Mouse (Mus musculus) cerebellum, adult 2 months (tissue): ENCODE data around the gene Crat. TPM values are rescaled to one million over a fixed set of nuclear protein-coding genes. Genes with fewer than 3 reads are reported as not detected.

Experiments
- DNase-seq, 2 experiments: peaks; one replicate each; pipeline ENCODE4 v3.0.0; 2021
- H3K27ac ChIP-seq: fragments of 200-500 bp; 2 replicates; pipeline ENCODE4 v1.5.1; 2012; ENCODE audit warnings: low read length, control low read depth, inconsistent platforms; ENCODE audit not compliant: insufficient read depth
- H3K27me3 ChIP-seq: fragments of 200-500 bp; 2 replicates; pipeline ENCODE4 v1.6.1; 2012; ENCODE audit warnings: inconsistent platforms, mild to moderate bottlenecking, low read length, moderate library complexity; ENCODE audit not compliant: control insufficient read depth, insufficient read depth
- H3K4me1 ChIP-seq: fragments of 200-500 bp; 2 replicates; pipeline ENCODE4 v1.6.1; 2011; ENCODE audit warnings: low read length; ENCODE audit not compliant: control insufficient read depth, insufficient read depth
- H3K4me3 ChIP-seq: fragments of 200-500 bp; replicated peaks from 2 replicates; pipeline ENCODE3; 2011; ENCODE audit warnings: mild to moderate bottlenecking, low read depth, low read length, control low read depth; ENCODE audit not compliant: insufficient read depth
- CTCF ChIP-seq: fragments of 200-500 bp; IDR thresholded peaks from 2 replicates; pipeline ENCODE4 v1.5.1; 2011; ENCODE audit warnings: low read depth, mild to moderate bottlenecking, control low read depth, low read length, moderate library complexity, borderline replicate concordance; ENCODE audit not compliant: insufficient read depth
- POLR2A ChIP-seq: fragments of 200-500 bp; IDR thresholded peaks from 2 replicates; pipeline ENCODE4 v1.6.1; 2011; ENCODE audit warnings: low read length, control low read depth, borderline replicate concordance; ENCODE audit not compliant: insufficient read depth
- WGBS: fragments of 180-500 bp; shearing (Covaris S2); methylation state at CpG from one replicate; pipeline ENCODE4 v1.1.7; 2018; 5-methylcytosine and 5-hydroxymethylcytosine counted together
- polyA plus RNA-seq: library from polyadenylated mRNA; depleted of rRNA; stranded (reverse); fragments of >200 nt; gene quantifications from 2 replicates; pipeline ENCODE4 v1.2.3, GENCODE M21; 2012; rRNA removed

The Crat gene
- 50.9 and 52.1 TPM in 2 replicates for polyA plus RNA-seq

DNA sequence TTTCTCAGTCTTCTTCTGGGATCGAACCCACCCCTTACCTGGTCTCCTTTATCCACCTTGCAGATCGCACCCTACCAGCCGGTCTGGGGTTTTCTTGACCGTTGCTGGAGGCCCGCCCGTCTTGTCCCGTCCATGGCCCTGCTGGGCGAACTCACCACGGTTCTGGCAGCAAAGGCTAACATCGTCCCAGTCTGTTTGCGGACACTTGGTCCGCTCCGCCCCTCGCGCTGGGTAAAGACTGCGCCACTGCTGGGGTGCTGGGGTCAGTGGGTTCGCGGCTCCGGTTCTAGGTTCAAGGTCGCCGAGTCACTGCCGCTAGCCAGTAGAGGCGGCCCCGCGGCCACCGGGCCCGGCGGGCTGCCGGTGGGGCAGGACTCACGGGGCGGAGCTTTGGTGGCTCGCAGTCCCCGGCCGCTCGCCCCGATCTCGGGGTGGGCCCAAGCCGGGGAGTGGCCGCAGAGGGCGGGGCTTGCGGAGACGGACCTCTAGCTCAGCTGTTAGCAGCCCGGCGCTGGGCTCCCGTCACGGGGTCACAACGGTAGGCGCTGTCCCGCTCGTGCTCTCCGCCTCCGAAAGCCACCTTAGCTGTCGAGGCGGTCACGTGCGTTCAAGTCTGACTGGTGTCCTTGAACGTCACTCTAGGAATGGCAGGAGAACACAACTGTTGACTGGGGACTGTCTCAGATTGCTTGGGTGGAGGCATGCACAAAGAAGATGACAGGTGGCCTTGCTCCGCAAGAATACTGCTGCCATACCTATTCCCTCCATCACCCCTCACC lies at the start of gene Crat:
Gene Crat, minus strand, starts transcription at position 657 of the 779 bp plus-strand sequence.
- TF ChIP-seq POLR2A, result peak; percentile 81; the same call in 1 of the 2 replicates
- TF ChIP-seq CTCF, result no peak
- WGBS, result 1% methylated on average over 58 of the region's 58 CpGs
- Histone ChIP-seq H3K27ac (peak within 1 kb of the TSS; percentile 85), H3K27me3 (no peaks in the 10 kb centered on the region), H3K4me3 (peak within 1 kb of the TSS; percentile 68), H3K4me1 (peaks cover 14% of the 10 kb centered on the region)
- DNase-seq, result peak; percentile 94 to 96

DNA sequence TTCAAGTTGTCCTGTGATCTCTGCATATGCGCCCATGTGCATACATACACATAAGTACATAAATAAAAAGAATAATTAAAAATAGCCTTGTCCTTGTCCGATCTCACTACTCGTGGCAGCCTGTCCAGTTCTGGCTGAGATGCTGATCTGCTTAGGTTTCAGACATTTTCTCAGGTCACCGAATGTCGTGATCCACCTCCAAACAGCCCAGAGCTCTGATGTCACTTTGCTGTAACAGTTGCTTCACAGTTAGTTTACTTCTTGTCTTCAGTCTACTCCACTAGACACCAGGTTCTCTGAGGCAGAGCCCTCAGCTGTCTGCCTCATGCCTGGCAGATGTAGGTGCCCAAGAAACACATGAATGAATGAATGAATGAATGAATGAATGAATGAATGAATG lies 48.8 kb upstream of the Crat start:
- Histone ChIP-seq H3K27me3 (no peaks in the 10 kb centered on the region), H3K4me1 (peaks cover 13% of the 10 kb centered on the region; the same call in 1 of the 2 replicates), H3K4me3 (peak overlapping the region; percentile 60), H3K27ac (no peak overlapping the region)
- no peak for DNase-seq
- TF ChIP-seq CTCF, result no peak
- no peak for TF ChIP-seq POLR2A
- 22% methylated on average over 5 of the region's 5 CpGs for WGBS

DNA sequence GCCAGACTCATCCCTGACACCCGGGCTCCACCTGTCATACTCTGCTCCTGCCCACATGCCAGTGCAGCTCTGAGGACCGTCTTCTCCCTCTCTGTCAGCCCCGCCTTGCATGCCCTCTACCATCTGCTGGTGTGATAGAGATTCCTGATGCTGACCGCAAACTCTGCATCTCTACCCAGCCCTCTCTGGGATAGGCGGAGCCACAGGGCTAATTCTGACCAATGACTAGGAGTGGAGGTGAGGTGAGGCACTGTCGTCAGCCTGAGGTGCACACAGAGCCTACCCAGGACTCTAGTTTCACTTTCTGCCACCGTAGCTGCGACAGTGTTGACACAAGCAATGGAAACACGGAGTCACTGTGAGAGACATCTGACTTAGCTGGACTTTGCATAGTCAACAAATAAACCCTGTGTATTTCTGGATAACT lies 48.3 kb upstream of the Crat start:
- peak; percentile 90; the same call in 1 of the 2 replicates for TF ChIP-seq POLR2A
- no peak; the same call in 1 of the 2 replicates for TF ChIP-seq CTCF
- DNase-seq, result peak; percentile 80 to 88
- Histone ChIP-seq H3K27ac (peak overlapping the region; percentile 6), H3K4me1 (peaks cover 13% of the 10 kb centered on the region; the same call in 1 of the 2 replicates), H3K4me3 (peak overlapping the region; percentile 60), H3K27me3 (no peaks in the 10 kb centered on the region)
- under 1% methylated on average over 9 of the region's 9 CpGs for WGBS

DNA sequence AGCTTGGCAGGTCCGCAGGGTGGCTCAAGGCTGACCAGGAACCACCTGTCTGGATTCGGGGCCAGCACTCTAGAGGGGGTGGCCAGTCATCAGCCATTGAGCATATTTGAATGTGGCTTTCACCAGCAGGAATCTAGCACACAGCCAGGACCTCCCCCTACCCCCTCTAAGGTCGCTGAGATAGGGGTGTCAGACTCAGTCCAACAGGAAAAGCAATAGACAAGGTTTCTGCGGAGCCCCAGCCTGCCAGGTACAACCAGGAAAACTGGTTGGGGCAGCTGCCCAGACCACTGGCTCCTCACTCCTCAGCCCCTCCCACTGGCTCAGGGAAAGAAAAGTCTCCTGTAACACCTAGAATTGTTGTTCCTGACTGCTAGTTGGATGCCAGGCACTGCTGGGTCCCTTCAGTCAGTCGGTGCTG lies 47.7 kb upstream of the Crat start:
- Histone ChIP-seq H3K27ac (peak overlapping the region; percentile 6), H3K4me3 (peak overlapping the region; percentile 60), H3K4me1 (peaks cover 13% of the 10 kb centered on the region; the same call in 1 of the 2 replicates), H3K27me3 (no peaks in the 10 kb centered on the region)
- WGBS, result 10% methylated on average over 5 of the region's 5 CpGs
- DNase-seq, result peak in 1 of 2 experiments; percentile 32
- TF ChIP-seq POLR2A (no peak), CTCF (no peak)

DNA sequence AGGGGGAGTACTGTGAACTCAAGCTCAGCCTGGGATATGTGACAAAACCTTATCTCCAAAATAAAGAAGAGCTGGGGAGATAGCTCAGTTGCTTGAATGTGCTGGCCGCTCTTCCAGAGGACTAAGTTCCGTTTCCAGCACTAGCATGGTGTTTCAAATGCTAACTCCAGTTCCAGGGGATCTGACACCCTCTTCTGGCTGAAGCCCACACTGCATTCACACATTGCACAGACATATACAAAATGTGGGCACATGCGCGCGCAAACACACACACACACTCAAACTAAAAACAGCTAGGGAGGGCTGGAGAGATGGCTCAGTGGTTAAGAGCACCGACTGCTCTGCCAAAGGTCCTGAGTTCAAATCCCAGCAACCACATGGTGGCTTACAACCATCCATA lies 43.6 kb upstream of the Crat start:
- TF ChIP-seq POLR2A, result no peak
- TF ChIP-seq CTCF, result 0 out of 2 replicates have a peak, but pooled peaks have one; percentile 5
- Histone ChIP-seq H3K4me1 (peaks cover 9% of the 10 kb centered on the region), H3K27ac (no peak overlapping the region), H3K4me3 (no peak overlapping the region), H3K27me3 (no peaks in the 10 kb centered on the region)
- no peak for DNase-seq
- 88% methylated on average over 6 of the region's 6 CpGs for WGBS

DNA sequence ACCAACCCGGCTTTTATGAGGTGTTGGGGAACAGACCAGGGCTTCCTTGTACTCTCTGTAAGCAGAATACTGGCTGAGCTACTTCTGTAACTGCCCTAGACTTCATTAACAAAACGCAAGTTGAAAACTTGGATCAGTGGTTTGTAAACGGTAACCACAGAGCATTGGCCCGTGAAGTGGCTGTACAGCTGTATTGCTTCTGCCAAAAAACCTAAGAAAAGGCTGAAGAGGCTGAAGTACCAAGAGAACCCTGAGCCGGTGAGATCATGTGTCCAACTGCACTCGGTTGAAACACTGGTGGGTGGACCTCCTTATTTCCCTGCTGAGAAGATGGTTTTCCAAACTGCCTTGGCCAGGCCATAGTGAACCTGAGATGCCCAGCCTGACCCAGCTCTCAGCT lies 42.7 kb upstream of the Crat start:
- no peak for DNase-seq
- 71% methylated on average over 6 of the region's 6 CpGs for WGBS
- H3K27me3 ChIP-seq, result no peaks in the 10 kb centered on the region
- TF ChIP-seq POLR2A, result no peak
- no peak for TF ChIP-seq CTCF
- no peak overlapping the region for H3K4me3 ChIP-seq
- peaks cover 9% of the 10 kb centered on the region for H3K4me1 ChIP-seq
- no peak overlapping the region for H3K27ac ChIP-seq

DNA sequence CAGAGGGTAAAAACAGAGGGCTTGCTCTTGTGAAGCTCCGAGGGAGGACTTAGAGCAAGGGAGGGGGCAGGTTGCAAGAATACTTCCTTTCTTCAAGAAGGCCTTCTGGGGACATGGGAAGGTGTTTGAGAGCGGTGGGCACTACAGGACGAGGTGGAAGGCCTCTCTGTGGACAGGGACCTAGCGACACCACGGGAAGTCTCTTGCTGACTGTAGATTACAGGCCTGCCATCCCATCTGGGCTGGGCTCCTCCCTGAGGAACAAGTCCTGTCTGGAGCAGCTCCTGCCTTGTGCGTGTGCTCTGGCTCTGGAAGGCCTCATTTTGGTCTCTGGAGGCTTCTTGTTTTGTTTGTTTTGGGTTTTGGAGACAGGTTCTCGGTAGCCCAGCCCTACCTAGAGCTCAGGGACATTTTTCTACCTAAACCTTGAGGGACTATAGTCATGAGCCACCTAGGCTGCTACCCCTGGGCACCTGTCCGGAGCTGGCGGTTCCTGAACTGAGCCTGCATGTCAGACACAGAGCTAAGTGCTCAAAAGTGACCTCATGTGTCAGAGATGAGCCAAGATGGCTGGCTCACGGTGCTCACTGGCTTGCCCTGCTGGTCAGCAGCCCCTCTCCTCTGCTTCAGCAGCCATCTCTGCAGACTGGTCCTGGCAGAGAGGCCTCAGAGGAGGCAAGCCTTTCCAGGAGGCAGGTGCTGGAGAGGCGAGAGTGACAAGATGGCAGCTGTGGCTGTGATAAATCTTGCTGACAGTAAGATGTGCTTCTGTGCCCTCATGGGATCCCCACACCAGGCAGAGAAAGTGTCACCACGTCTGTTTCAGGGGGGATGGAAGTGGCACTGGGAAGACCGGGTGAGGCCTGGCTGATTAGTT lies 40.7 kb upstream of the Crat start:
- H3K27ac ChIP-seq, result no peak overlapping the region
- no peaks in the 10 kb centered on the region for H3K27me3 ChIP-seq
- no peak for TF ChIP-seq CTCF
- no peak for TF ChIP-seq POLR2A
- peaks cover 5% of the 10 kb centered on the region; the same call in 1 of the 2 replicates for H3K4me1 ChIP-seq
- WGBS, result 69% methylated on average over 13 of the region's 13 CpGs
- no peak for DNase-seq
- H3K4me3 ChIP-seq, result no peak overlapping the region
